Mouse (Mus musculus) neural tube, embryonic 14.5 days (tissue): ENCODE measurements around the gene Lemd2. TPM values are rescaled to one million over a fixed set of nuclear protein-coding genes. Genes with fewer than 3 reads are reported as not detected.

Experiments
- ATAC-seq: fragments of 200-750 bp; cut with Nextera tagmentation; 2 replicates; pipeline ENCODE4 v1.8.0; 2017; ENCODE audit warnings: low read depth, mild to moderate bottlenecking, moderate TSS enrichment, moderate library complexity
- H3K27ac ChIP-seq: fragments of 300-500 bp; sonication (generic); 2 replicates; pipeline ENCODE4 v1.5.1; 2014; ENCODE audit warnings: low read depth, mild to moderate bottlenecking, control low read depth, low read length, moderate library complexity, mixed read lengths
- H3K27me3 ChIP-seq: fragments of 300-500 bp; sonication (generic); 2 replicates; pipeline ENCODE4 v1.6.1; 2014; ENCODE audit warnings: low read length; ENCODE audit not compliant: control insufficient read depth, insufficient read depth
- H3K36me3 ChIP-seq: fragments of 300-500 bp; sonication (generic); 2 replicates; pipeline ENCODE4 v1.6.1; 2014; ENCODE audit warnings: low read length, mixed read lengths; ENCODE audit not compliant: control insufficient read depth, insufficient read depth
- H3K4me1 ChIP-seq: fragments of 300-500 bp; sonication (generic); 2 replicates; pipeline ENCODE4 v1.6.1; 2014; ENCODE audit warnings: low read length; ENCODE audit not compliant: control insufficient read depth, insufficient read depth
- H3K4me2 ChIP-seq: fragments of 300-500 bp; sonication (generic); 2 replicates; pipeline ENCODE4 v1.6.1; 2014; ENCODE audit warnings: mild to moderate bottlenecking, low read depth, low read length, control low read depth
- H3K4me3 ChIP-seq: fragments of 300-500 bp; sonication (generic); 2 replicates; pipeline ENCODE4 v1.5.1; 2014; ENCODE audit warnings: low read depth, low read length, control low read depth, mixed read lengths
- H3K9ac ChIP-seq: fragments of 300-500 bp; sonication (generic); replicated peaks from 2 replicates; pipeline ENCODE4 v1.6.1; 2014; ENCODE audit warnings: low read depth, mild to moderate bottlenecking, control low read depth, low read length, mixed read lengths
- H3K9me3 ChIP-seq: fragments of 300-500 bp; sonication (generic); 2 replicates; pipeline ENCODE4 v1.6.1; 2016; ENCODE audit warnings: low read length; ENCODE audit not compliant: control insufficient read depth
- WGBS: fragments of 180-500 bp; shearing (Covaris S2); extraction: QIAGEN DNeasy Blood & Tissue Kit; methylation state at CpG from one replicate; pipeline ENCODE4 v1.1.7; 2014; 5-methylcytosine and 5-hydroxymethylcytosine counted together
- polyA plus RNA-seq: library from polyadenylated mRNA; unstranded; fragments of >200 nt; fragmentation: Nextera tagmentation; extraction: Ambion mirVana; gene quantifications from 2 replicates; pipeline ENCODE4 v1.2.1, GENCODE M21; 2014

The Lemd2 gene
- polyA plus RNA-seq, 1 experiment from 2014 or later, result 15.6 TPM

DNA sequence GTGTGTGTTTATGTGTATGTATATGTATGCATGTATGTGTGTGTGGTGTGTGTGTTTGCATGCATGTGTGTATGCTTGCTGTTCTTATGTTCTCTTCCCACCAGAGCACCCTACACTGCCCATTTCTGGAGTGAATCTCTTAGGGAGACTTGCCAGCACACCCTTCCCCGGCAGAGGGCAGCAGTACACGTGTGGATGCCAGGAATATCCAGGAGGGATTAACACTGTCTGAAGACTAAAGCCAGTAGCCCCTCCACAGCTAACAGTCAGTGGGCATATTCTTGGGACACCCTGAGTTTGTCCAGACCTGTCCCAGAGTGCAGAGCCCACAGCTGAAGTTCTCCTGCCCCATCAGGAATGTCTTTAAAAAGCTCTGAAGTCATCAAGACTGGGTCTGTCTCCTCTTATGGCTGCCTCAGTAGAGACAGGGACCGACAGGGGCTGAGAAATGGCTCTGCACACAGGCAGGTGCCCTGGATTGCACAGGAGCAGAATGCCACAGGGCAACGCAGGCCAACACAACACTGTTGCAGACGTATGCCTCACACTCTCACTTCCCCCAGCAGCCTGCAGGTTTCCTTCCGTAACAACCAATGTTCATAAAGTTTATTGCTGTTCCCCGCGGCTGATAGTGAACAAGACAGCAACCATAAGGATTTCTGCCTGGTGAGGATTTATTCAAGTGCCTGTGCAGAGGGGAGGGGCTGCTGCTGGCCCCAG is 39.1 kb downstream of the Lemd2 start:
- peak; percentile 54 for ATAC-seq
- WGBS, result 36% methylated on average over 8 of the region's 8 CpGs

DNA sequence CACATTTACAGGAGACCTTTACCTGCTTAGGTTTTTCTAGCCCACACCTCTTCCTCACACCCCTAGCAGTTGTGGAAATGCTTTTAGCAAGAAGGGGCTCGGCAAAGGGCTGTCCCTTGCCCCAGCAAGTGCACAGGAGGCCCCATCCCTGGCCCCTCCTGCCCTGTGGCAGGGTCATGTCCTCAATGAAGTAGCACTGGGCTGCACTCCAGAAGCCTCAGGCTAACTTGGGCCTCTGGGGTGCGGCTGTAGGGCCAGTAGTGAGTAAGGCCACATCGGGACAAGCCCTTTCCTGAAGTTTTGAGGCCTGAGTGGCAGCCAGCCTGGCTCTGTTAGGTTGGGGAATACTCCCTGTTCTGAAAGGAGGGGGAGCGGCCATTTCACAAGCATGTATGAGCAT is 43.4 kb downstream of the Lemd2 start:
- Histone ChIP-seq H3K9ac (no peak overlapping the region), H3K4me1 (peaks cover 10% of the 10 kb centered on the region; the same call in 1 of the 2 replicates), H3K4me2 (no peak overlapping the region), H3K27ac (no peak overlapping the region), H3K36me3 (no peaks in the 10 kb centered on the region), H3K9me3 (no peaks in the 10 kb centered on the region), H3K27me3 (no peaks in the 10 kb centered on the region), H3K4me3 (no peak overlapping the region)
- 71% methylated on average over 4 of the region's 4 CpGs for WGBS
- no peak for ATAC-seq

More for the DNA sequence above, 39.1 kb downstream of the Lemd2 start:
- 0 out of 2 replicates have a peak overlapping the region, but pooled peaks have one; percentile 23 for H3K27ac ChIP-seq
- H3K36me3 ChIP-seq, result no peaks in the 10 kb centered on the region
- 0 out of 2 replicates have a peak overlapping the region, but pooled peaks have one; percentile 4 for H3K4me2 ChIP-seq
- no peak overlapping the region for H3K4me3 ChIP-seq
- H3K4me1 ChIP-seq, result peaks cover 10% of the 10 kb centered on the region; the same call in 1 of the 2 replicates
- no peaks in the 10 kb centered on the region for H3K9me3 ChIP-seq
- no peak overlapping the region for H3K9ac ChIP-seq
- no peaks in the 10 kb centered on the region for H3K27me3 ChIP-seq

DNA sequence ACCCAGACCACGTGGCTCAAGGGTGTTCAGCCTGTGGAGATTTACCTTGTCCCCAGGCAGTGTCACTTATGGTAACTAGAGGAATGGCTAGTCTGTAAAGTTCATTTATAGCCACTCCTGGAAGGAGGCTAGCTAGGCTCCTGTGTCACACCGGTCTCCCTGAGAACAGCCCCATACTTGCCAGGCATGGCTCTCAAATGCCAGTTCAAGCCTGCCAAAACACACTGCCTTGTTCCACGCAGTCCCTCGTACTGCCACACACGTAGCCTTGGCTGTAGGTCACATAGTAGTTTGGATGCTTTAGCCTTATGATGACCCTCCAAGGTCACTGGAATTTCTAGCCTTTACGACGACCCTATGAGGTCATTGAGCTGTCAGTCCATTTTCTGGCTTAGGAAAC is 45.1 kb downstream of the Lemd2 start:
- WGBS, result 83% methylated on average over 7 of the region's 7 CpGs
- H3K4me3 ChIP-seq, result no peak overlapping the region
- H3K4me2 ChIP-seq, result no peak overlapping the region
- no peak overlapping the region for H3K9ac ChIP-seq
- H3K27ac ChIP-seq, result no peak overlapping the region
- H3K4me1 ChIP-seq, result peaks cover 6% of the 10 kb centered on the region; the same call in 1 of the 2 replicates
- no peak for ATAC-seq
- no peaks in the 10 kb centered on the region for H3K36me3 ChIP-seq
- H3K9me3 ChIP-seq, result no peaks in the 10 kb centered on the region
- no peaks in the 10 kb centered on the region for H3K27me3 ChIP-seq

DNA sequence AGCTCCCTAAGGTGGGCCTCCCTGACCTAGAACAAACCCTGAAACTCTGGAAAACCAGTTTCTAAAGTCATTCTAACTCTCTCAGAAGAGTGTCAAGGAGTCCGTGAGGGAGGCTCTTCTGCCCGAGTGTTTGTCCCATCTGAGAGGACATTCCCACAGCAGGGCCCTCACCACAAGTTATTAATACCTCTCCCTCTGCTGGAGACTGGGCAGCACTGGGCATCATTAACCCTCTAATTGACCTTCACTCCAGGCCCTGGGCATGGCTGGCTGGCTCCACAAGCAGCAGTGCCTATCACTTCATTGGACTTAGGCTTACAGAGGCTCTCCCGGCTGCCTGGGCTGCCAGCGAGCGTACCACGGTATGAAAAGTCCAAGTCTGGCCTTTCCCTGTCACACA is 45.8 kb downstream of the Lemd2 start:
- Histone ChIP-seq H3K4me2 (no peak overlapping the region), H3K9me3 (no peaks in the 10 kb centered on the region), H3K4me1 (peaks cover 10% of the 10 kb centered on the region; the same call in 1 of the 2 replicates), H3K27ac (no peak overlapping the region), H3K36me3 (no peaks in the 10 kb centered on the region), H3K4me3 (no peak overlapping the region), H3K27me3 (no peaks in the 10 kb centered on the region), H3K9ac (no peak overlapping the region)
- 91% methylated on average over 6 of the region's 6 CpGs for WGBS
- no peak for ATAC-seq

DNA sequence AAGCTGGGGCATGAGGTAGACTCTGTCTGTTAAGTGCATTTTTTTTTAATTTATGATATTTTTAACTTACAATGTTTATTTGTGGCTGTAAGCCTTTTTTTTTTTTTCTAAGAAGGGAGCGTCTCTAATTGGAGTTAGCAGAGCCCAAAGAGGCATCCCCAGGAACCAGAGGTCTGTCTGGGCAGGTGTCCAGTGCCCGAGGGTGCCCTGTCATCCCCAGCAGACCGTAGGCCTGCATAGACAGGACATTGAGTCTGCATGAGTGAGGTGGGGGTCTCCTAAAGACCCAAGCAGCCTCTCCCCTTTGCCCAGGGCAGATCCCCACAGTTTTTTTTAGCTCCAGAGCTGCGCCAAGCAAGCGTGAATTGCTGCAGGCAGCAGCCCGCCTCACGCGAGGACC is 48.5 kb downstream of the Lemd2 start:
- no peak for ATAC-seq
- WGBS, result 63% methylated on average over 8 of the region's 8 CpGs
- H3K27me3 ChIP-seq, result no peaks in the 10 kb centered on the region
- no peaks in the 10 kb centered on the region for H3K36me3 ChIP-seq
- H3K9me3 ChIP-seq, result no peaks in the 10 kb centered on the region
- H3K9ac ChIP-seq, result no peak overlapping the region
- no peak overlapping the region for H3K4me3 ChIP-seq
- no peak overlapping the region for H3K4me2 ChIP-seq
- H3K4me1 ChIP-seq, result peaks cover 8% of the 10 kb centered on the region; the same call in 1 of the 2 replicates
- no peak overlapping the region for H3K27ac ChIP-seq

DNA sequence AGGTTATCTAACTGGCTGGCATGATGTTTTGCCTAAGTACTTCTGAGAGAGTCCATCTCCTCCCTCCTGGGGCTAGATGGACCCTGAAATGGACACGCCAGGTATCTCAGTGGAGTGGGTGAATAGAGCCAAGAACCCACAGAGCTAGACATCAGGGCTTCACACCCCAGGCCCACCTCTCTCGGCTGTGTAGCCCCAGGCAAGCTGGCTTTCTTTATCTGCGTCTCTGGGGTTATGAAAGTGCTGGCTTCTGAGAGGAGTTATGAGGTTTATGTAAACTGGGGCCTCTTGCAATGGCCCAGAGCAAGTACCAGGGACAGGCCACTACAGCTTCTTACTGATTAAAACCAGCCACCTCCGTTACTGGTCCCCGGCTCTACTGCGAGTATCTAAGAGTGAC is 49.4 kb downstream of the Lemd2 start:
- H3K4me1 ChIP-seq, result peaks cover 11% of the 10 kb centered on the region; the same call in 1 of the 2 replicates
- 75% methylated on average over 6 of the region's 6 CpGs for WGBS
- no peaks in the 10 kb centered on the region for H3K36me3 ChIP-seq
- ATAC-seq, result no peak
- no peak overlapping the region for H3K27ac ChIP-seq
- H3K27me3 ChIP-seq, result no peaks in the 10 kb centered on the region
- H3K4me2 ChIP-seq, result no peak overlapping the region
- no peak overlapping the region for H3K9ac ChIP-seq
- no peaks in the 10 kb centered on the region for H3K9me3 ChIP-seq
- no peak overlapping the region for H3K4me3 ChIP-seq

DNA sequence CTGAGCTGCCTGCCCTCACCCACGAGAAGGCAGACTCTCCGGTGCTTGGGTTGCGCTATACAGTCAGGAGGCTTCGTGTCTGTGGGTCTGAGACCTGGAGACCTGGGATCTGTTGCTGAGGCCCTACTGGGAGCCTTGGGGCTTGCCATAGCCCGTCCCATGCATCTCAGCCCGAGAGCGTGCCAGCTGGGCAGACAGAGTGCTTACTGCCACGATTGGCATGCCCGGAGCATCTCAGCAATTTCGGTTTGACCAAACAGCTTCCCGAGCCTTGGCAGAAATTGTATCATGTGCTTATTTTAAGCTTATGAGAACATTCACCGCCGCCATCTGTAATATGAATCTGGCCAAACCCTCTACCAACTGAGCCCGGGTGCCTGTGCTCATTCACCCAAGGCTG is 50.0 kb downstream of the Lemd2 start:
- no peak overlapping the region for H3K27ac ChIP-seq

DNA sequence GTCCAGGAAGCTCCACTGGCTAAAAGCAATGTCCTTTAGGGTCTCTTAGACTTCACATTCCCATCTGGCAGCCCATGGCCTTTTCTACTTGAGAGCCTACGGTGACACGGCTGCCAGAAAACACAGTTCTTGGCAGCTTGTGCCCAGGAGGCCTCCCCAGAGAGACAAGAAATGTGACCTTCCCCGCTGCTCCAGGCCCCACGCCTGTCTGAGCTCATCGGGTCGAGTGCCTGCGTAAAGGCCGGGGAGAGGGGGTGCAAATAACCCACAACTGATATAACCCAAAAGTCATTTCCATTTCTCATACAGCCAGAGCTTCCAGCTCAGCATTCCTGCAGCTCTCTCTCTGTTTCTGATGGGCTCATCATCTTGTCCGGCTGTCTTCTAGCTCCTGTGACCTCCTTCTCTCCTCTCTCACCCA is 50.5 kb downstream of the Lemd2 start:
- H3K9ac ChIP-seq, result no peak overlapping the region
- no peaks in the 10 kb centered on the region for H3K9me3 ChIP-seq
- peaks cover 13% of the 10 kb centered on the region; the same call in 1 of the 2 replicates for H3K4me1 ChIP-seq
- 59% methylated on average over 9 of the region's 9 CpGs for WGBS
- H3K27ac ChIP-seq, result no peak overlapping the region
- H3K27me3 ChIP-seq, result no peaks in the 10 kb centered on the region
- no peaks in the 10 kb centered on the region for H3K36me3 ChIP-seq
- H3K4me2 ChIP-seq, result no peak overlapping the region
- no peak overlapping the region for H3K4me3 ChIP-seq
- ATAC-seq, result no peak

More for the DNA sequence above, 50.0 kb downstream of the Lemd2 start:
- Histone ChIP-seq H3K36me3 (no peaks in the 10 kb centered on the region), H3K9ac (no peak overlapping the region), H3K27me3 (no peaks in the 10 kb centered on the region), H3K4me3 (no peak overlapping the region), H3K4me2 (no peak overlapping the region), H3K4me1 (peaks cover 11% of the 10 kb centered on the region; the same call in 1 of the 2 replicates), H3K9me3 (no peaks in the 10 kb centered on the region)
- no peak for ATAC-seq
- WGBS, result 82% methylated on average over 14 of the region's 14 CpGs

DNA sequence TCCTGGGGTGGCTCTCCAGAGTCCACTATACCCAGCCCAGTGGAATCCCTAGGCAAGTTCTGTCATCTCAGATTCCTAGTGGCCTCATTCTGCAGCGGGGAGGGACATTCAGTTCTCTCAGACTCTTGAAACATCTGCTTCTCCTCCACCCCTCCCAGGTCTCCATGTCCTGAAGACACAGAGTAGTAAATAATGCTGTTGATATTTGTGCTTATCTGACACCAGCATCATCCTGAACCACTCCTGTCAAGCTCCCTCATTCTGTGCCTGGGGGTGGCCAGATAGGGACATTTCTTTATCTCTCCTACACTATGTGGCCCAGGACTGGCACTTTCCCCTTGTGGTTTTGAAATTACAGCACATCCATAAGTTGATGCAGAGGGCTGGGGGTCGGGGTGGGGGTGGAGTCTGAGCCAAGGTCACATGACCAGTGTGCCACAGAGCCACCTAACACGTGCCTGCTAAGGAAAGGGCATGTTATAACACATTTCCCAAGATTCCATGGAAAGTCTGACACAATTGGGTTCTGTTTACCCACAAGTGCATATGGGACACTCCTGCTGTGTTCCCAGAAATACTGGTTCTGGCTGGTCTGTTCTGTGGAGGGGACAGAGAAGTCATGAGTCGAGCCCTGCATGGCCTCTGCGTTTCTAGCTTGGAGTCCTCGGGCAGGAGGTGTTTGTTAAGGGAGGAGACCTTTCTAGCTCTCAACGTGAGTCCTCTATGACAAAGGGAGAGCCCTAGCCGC is 51.1 kb downstream of the Lemd2 start:
- no peak overlapping the region for H3K27ac ChIP-seq
- H3K4me2 ChIP-seq, result no peak overlapping the region
- H3K9me3 ChIP-seq, result no peaks in the 10 kb centered on the region
- no peak overlapping the region for H3K4me3 ChIP-seq
- ATAC-seq, result no peak
- H3K27me3 ChIP-seq, result no peaks in the 10 kb centered on the region
- peaks cover 17% of the 10 kb centered on the region; the same call in 1 of the 2 replicates for H3K4me1 ChIP-seq
- WGBS, result 64% methylated on average over 8 of the region's 8 CpGs
- no peaks in the 10 kb centered on the region for H3K36me3 ChIP-seq
- H3K9ac ChIP-seq, result no peak overlapping the region
